Mouse (Mus musculus) kidney, postnatal 4 days (tissue): ENCODE measurements around the gene Arpin.

Experiments used
- DNase-seq, 2 experiments: peaks; one replicate each; pipeline ENCODE4 v3.0.0; 2021; ENCODE audit warnings: mixed read lengths in 2 of 2

Gene Arpin

GRCm38 (mm10) chr7:79934862-79935510 is at the start of gene Arpin:
TSS of gene Arpin (minus strand) at chr7:79935359.
- DNase-seq: peak; percentile 80 to 88

GRCm38 (mm10) chr7:79975316-79975715 is 40.2 kb upstream of the Arpin start:
- DNase-seq: no peak

- no peak for DNase-seq
Observed at GRCm38 (mm10) chr7:79972195-79972594, 37.0 kb upstream of the Arpin start.

- no peak for DNase-seq
Observed at GRCm38 (mm10) chr7:79970336-79970735, 35.2 kb upstream of the Arpin start.

- DNase-seq: no peak
Observed at GRCm38 (mm10) chr7:79968326-79968725, 33.2 kb upstream of the Arpin start.

GRCm38 (mm10) chr7:79961600-79961999 is 26.4 kb upstream of the Arpin start:
- DNase-seq: no peak

GRCm38 (mm10) chr7:79956131-79956530 is 21.0 kb upstream of the Arpin start:
- DNase-seq: no peak

- DNase-seq: no peak
Observed at GRCm38 (mm10) chr7:79954890-79955289, 19.7 kb upstream of the Arpin start.

- DNase-seq: no peak
Observed at GRCm38 (mm10) chr7:79951038-79951437, 15.9 kb upstream of the Arpin start.

- peak in 1 of 2 experiments; percentile 10 for DNase-seq
Observed at GRCm38 (mm10) chr7:79950236-79950635, 15.1 kb upstream of the Arpin start.

GRCm38 (mm10) chr7:79935511-79936205 is 499 bp upstream of the Arpin start:
- DNase-seq: peak; percentile 45 to 69

GRCm38 (mm10) chr7:79934461-79934860 is 698 bp downstream of the Arpin start:
- peak; percentile 35 to 47 for DNase-seq

GRCm38 (mm10) chr7:79928516-79929052 is 6.6 kb downstream of the Arpin start:
- no peak for DNase-seq

GRCm38 (mm10) chr7:79920344-79920983 is 14.7 kb downstream of the Arpin start, which contains the start of gene Ap3s2:
TSS of gene Ap3s2 (minus strand) at chr7:79920649.
- DNase-seq: peak; percentile 88 to 92

GRCm38 (mm10) chr7:79914556-79914955 is 20.6 kb downstream of the Arpin start:
- DNase-seq: peak; percentile 46 to 60

GRCm38 (mm10) chr7:79907356-79907755 is 27.8 kb downstream of the Arpin start:
- peak in 1 of 2 experiments; percentile 14 for DNase-seq

- no peak for DNase-seq
Observed at GRCm38 (mm10) chr7:79906914-79907313, 28.2 kb downstream of the Arpin start.

GRCm38 (mm10) chr7:79905193-79905592 is 30.0 kb downstream of the Arpin start:
- DNase-seq: no peak

GRCm38 (mm10) chr7:79903160-79903792 is 31.9 kb downstream of the Arpin start:
- DNase-seq: no peak

GRCm38 (mm10) chr7:79900753-79901152 is 34.4 kb downstream of the Arpin start:
- no peak for DNase-seq

- DNase-seq: no peak
Observed at GRCm38 (mm10) chr7:79895225-79895624, 39.9 kb downstream of the Arpin start.

GRCm38 (mm10) chr7:79894790-79895189 is 40.4 kb downstream of the Arpin start:
- no peak for DNase-seq
